Mouse (Mus musculus) gastrocnemius, adult 18-20 months (tissue): ENCODE measurements around the gene Fam131a. TPM values are rescaled to one million over a fixed set of nuclear protein-coding genes. Genes with fewer than 3 reads are reported as not detected.
A peak's percentile ranks its signal among the peaks of the same experiment; 100 is the strongest.

Source experiments
- DNase-seq: peaks from one replicate; pipeline ENCODE4 v3.0.0; 2021; ENCODE audit warnings: low spot score
- total RNA-seq, 2 experiments: library from RNA; stranded (reverse); gene quantifications; 2 replicates each; pipeline ENCODE4 v1.2.3; 2021

Gene Fam131a
- total RNA-seq, 2 experiments from 2014 or later, result 47.5 to 59.9 TPM

- no peak for DNase-seq
Measured at GRCm38 (mm10) chr16:20739845-20740244, 46.8 kb downstream of the Fam131a start.

GRCm38 (mm10) chr16:20746641-20747040 lies 53.6 kb downstream of the Fam131a start:
- DNase-seq, result peak; percentile 81

- DNase-seq, result no peak
Measured at GRCm38 (mm10) chr16:20750518-20750917, 57.5 kb downstream of the Fam131a start.

Other genes with a start within 250 kb of the Fam131a start
- 10 to 100 TPM; 52.6 to 54.4 TPM for gene Eif2b5, start 194.4 kb upstream of the Fam131a start, total RNA-seq
- 10 to 100 TPM; 28.4 to 32.0 TPM for gene Dvl3, start 176.3 kb upstream of the Fam131a start, total RNA-seq
- gene Ap2m1, start 157.8 kb upstream of the Fam131a start, total RNA-seq, result 100 to 1,000 TPM; 121 to 146 TPM
- 10 to 100 TPM; 50.3 to 69.8 TPM for gene Abcf3, start 144.7 kb upstream of the Fam131a start, total RNA-seq
- gene Vwa5b2, start 103.8 kb upstream of the Fam131a start, total RNA-seq, result under 1 TPM in 1 of 2 experiments, not detected in 1; 0.07 TPM
- gene Eef1akmt4, start 81.6 kb upstream of the Fam131a start, total RNA-seq, result 1 to 10 TPM; 3.7 to 4.1 TPM
- gene Gm49333, start 81.6 kb upstream of the Fam131a start, total RNA-seq, result under 1 TPM; 0.11 to 0.17 TPM
- 10 to 100 TPM; 12.7 to 13.7 TPM for gene Alg3, start 81.5 kb upstream of the Fam131a start, total RNA-seq
- 1 to 10 TPM; 1.1 to 1.2 TPM for gene Camk2n2, start 72.0 kb upstream of the Fam131a start, total RNA-seq
- under 1 TPM in 1 of 2 experiments, not detected in 1; 0.41 TPM for gene Ece2, start 63.4 kb upstream of the Fam131a start, total RNA-seq
- gene Psmd2, start 41.6 kb upstream of the Fam131a start, total RNA-seq, result 100 to 1,000 TPM; 251 to 253 TPM
- 100 to 1,000 TPM; 426 to 438 TPM for gene Eif4g1, start 24.9 kb upstream of the Fam131a start, total RNA-seq
- gene Polr2h, start 24.4 kb downstream of the Fam131a start, total RNA-seq, result 1 to 10 TPM; 7.8 to 9.5 TPM
- 1 to 10 TPM in 1 of 2 experiments, under 1 TPM in 1; 0.64 to 1.1 TPM for gene Clcn2, start 24.5 kb downstream of the Fam131a start, total RNA-seq
- gene Chrd, start 39.9 kb downstream of the Fam131a start, total RNA-seq, result 1 to 10 TPM; 2.1 to 3.1 TPM
- 10 to 100 TPM in 1 of 2 experiments, 1 to 10 TPM in 1; 6.2 to 10.4 TPM for gene Thpo, start 41.3 kb downstream of the Fam131a start, total RNA-seq